Mouse (Mus musculus): ENCODE measurements around the gene Atg10. TPM values are rescaled to one million over a fixed set of nuclear protein-coding genes. Genes with fewer than 3 reads are reported as not detected.

The Atg10 gene
- total RNA-seq, 2 experiments from 2014 or later = 23.4 to 26.2 TPM

GRCm38 (mm10) chr13:90912760-90913674, 310.8 kb downstream of the Atg10 start:
- no peak for DNase-seq
- intact Hi-C loops (cut with DNase I) = no loop called here

- intact Hi-C loops (cut with DNase I) = no loop called here
- no peak for DNase-seq
These were observed 316.4 kb downstream of the Atg10 start for GRCm38 (mm10) chr13:90907376-90907775.

GRCm38 (mm10) chr13:90905176-90905575, 318.6 kb downstream of the Atg10 start, which contains the start of gene Atp6ap1l:
Gene Atp6ap1l, minus strand, starts transcription at chr13:90905355.
- intact Hi-C loops (cut with DNase I) = no loop called here
- no peak for DNase-seq

GRCm38 (mm10) chr13:90896821-90897220, 326.9 kb downstream of the Atg10 start:
- intact Hi-C loops (cut with DNase I) = no loop called here
- no peak for DNase-seq

- no peak for DNase-seq
- intact Hi-C loops (cut with DNase I) = no loop called here
These were observed 327.7 kb downstream of the Atg10 start for GRCm38 (mm10) chr13:90896098-90896497.

- intact Hi-C loops (cut with DNase I) = no loop called here
- DNase-seq = no peak
These were observed 328.9 kb downstream of the Atg10 start for GRCm38 (mm10) chr13:90894819-90895218.

- intact Hi-C loops (cut with DNase I) = no loop called here
These were observed 333.7 kb downstream of the Atg10 start for GRCm38 (mm10) chr13:90890111-90890510.

GRCm38 (mm10) chr13:90886568-90886983, 337.2 kb downstream of the Atg10 start:
- intact Hi-C loops (cut with DNase I) = loop anchor here (2.0 to 5.0 kb wide), 3 partner anchors 1109 to 1339 kb away; no protein-coding TSS in a partner anchor
- peak; percentile 69 to 85 for DNase-seq

More at GRCm38 (mm10) chr13:90890111-90890510, 333.7 kb downstream of the Atg10 start:
- DNase-seq = no peak

- intact Hi-C loops (cut with DNase I) = loop anchor here (2.0 to 5.0 kb wide), 3 partner anchors 1109 to 1339 kb away; no protein-coding TSS in a partner anchor
- peak; percentile 17 to 34 for DNase-seq
These were observed 337.8 kb downstream of the Atg10 start for GRCm38 (mm10) chr13:90885856-90886532.

Other genes with a start within 250 kb of the Atg10 start
- 10 to 100 TPM; 50.5 to 51.9 TPM for gene Ssbp2, start 236.3 kb upstream of the Atg10 start, total RNA-seq (2021)